Mouse (Mus musculus) ES-E14 (cell line): Measurements from ENCODE around the gene Iqgap3.

ENCODE experiments used
- CHD2 ChIP-seq: IDR thresholded peaks from 2 replicates; pipeline ENCODE4 v1.6.1; 2014; ENCODE audit warnings: mild to moderate bottlenecking, low read depth, low read length, inconsistent platforms
- HCFC1 ChIP-seq: IDR thresholded peaks from 2 replicates; pipeline ENCODE4 v1.6.1; 2012; ENCODE audit warnings: low read length, inconsistent platforms, borderline replicate concordance; ENCODE audit not compliant: insufficient read depth
- MAFK ChIP-seq: IDR thresholded peaks from 2 replicates; pipeline ENCODE4 v1.6.1; 2014; ENCODE audit warnings: mild to moderate bottlenecking, low read depth, low read length, inconsistent platforms; ENCODE audit not compliant: insufficient read depth
- ZC3H11A ChIP-seq: IDR thresholded peaks from 2 replicates; pipeline ENCODE4 v1.6.1; 2012; ENCODE audit warnings: low read depth, mild to moderate bottlenecking, inconsistent platforms, low read length, borderline replicate concordance
- ZNF384 ChIP-seq: IDR thresholded peaks from 2 replicates; pipeline ENCODE4 v1.6.1; 2012; ENCODE audit warnings: low read depth, low read length, inconsistent platforms

GRCm38 (mm10) chr3:88147444-88147843 is 65.7 kb downstream of the Iqgap3 start:
- TF ChIP-seq MAFK (no peak), ZC3H11A (no peak), ZNF384 (no peak), HCFC1 (no peak), CHD2 (no peak)
